Mouse (Mus musculus) MEL (cell line): ENCODE measurements around the gene Gabrr3. TPM values are rescaled to one million over a fixed set of nuclear protein-coding genes. Genes with fewer than 3 reads are reported as not detected.

ENCODE experiments used
- DNase-seq: peaks from one replicate; pipeline ENCODE4 v3.0.0; 2011; ENCODE audit warnings: low read depth, low spot score
- H3K27ac ChIP-seq: 2 replicates; pipeline ENCODE4 v1.5.1; 2012; ENCODE audit warnings: low read depth, mild to moderate bottlenecking, control low read depth, low read length, moderate library complexity; ENCODE audit not compliant: control insufficient read depth
- H3K27me3 ChIP-seq, 2 experiments: fragments of 150-350 bp in 1 of 2; sonication (generic) in 1 of 2; 2 replicates each; pipeline ENCODE4 v1.6.1; 2012; ENCODE audit warnings: low read length in 2 of 2, mild to moderate bottlenecking in 2 of 2, improper control_type of control experiment in 1 of 2, moderate library complexity in 1 of 2; ENCODE audit not compliant: insufficient read depth in 2 of 2, control insufficient read depth in 1 of 2
- H3K36me3 ChIP-seq, 2 experiments: 2 replicates each; pipeline ENCODE4 v1.6.1; 2012 to 2014; ENCODE audit warnings: low read length in 2 of 2, improper control_type of control experiment in 1 of 2, inconsistent platforms in 1 of 2, mild to moderate bottlenecking in 1 of 2; ENCODE audit not compliant: insufficient read depth in 2 of 2, control insufficient read depth in 1 of 2
- H3K4me1 ChIP-seq, 2 experiments: fragments of 150-350 bp in 1 of 2; sonication (generic) in 1 of 2; 2 replicates each; pipeline ENCODE4 v1.6.1; 2012; ENCODE audit warnings: low read length in 2 of 2, improper control_type of control experiment in 1 of 2, mild to moderate bottlenecking in 1 of 2; ENCODE audit not compliant: insufficient read depth in 2 of 2, control insufficient read depth in 1 of 2
- H3K4me3 ChIP-seq, 2 experiments: fragments of 150-350 bp in 1 of 2; sonication (generic) in 1 of 2; 2 replicates each; pipeline ENCODE4 v1.5.1; 2012; ENCODE audit warnings: low read depth in 2 of 2, low read length in 2 of 2, mild to moderate bottlenecking in 2 of 2, moderate library complexity in 2 of 2, control low read depth in 1 of 2, improper control_type of control experiment in 1 of 2; ENCODE audit not compliant: control insufficient read depth in 1 of 2, insufficient read depth in 1 of 2
- H3K79me2 ChIP-seq: 2 replicates; pipeline ENCODE4 v1.6.1; 2012; ENCODE audit warnings: mild to moderate bottlenecking, low read length, moderate library complexity; ENCODE audit not compliant: control insufficient read depth, poor library complexity, insufficient read depth
- H3K9ac ChIP-seq: 2 replicates; pipeline ENCODE4 v1.6.1; 2012; ENCODE audit warnings: low read depth, mild to moderate bottlenecking, control low read depth, low read length, moderate library complexity; ENCODE audit not compliant: control insufficient read depth, poor library complexity, severe bottlenecking
- H3K9me3 ChIP-seq: fragments of 150-350 bp; sonication (generic); replicated peaks from 2 replicates; pipeline ENCODE4 v1.6.1; 2012; ENCODE audit warnings: mild to moderate bottlenecking, low read length, improper control_type of control experiment, moderate library complexity; ENCODE audit not compliant: insufficient read depth
- CHD2 ChIP-seq: IDR thresholded peaks from 2 replicates; pipeline ENCODE4 v1.6.1; 2011; ENCODE audit warnings: low read length, improper control_type of control experiment
- CTCF ChIP-seq, 3 experiments: IDR thresholded peaks in 2 of 3; conservative IDR thresholded peaks in 1 of 3; 2 replicates each; pipeline ENCODE4 v1.5.1; 2011 to 2012; ENCODE audit warnings: low read length in 3 of 3, low read depth in 2 of 3, mild to moderate bottlenecking in 2 of 3, improper control_type of control experiment in 1 of 3, inconsistent platforms in 1 of 3, mixed read lengths in 1 of 3, moderate library complexity in 1 of 3; ENCODE audit not compliant: control insufficient read depth in 1 of 3, insufficient read depth in 1 of 3, poor library complexity in 1 of 3, severe bottlenecking in 1 of 3
- E2F4 ChIP-seq: IDR thresholded peaks from 2 replicates; pipeline ENCODE4 v1.6.1; 2011; ENCODE audit warnings: low read depth, low read length, improper control_type of control experiment, borderline replicate concordance
- ELF1 ChIP-seq: IDR thresholded peaks from 2 replicates; pipeline ENCODE4 v1.6.1; 2014; ENCODE audit warnings: low read depth, mild to moderate bottlenecking, inconsistent platforms, low read length, improper control_type of control experiment, moderate library complexity
- EP300 ChIP-seq, 2 experiments: IDR thresholded peaks; 2 replicates each; pipeline ENCODE4 v1.6.1; 2011; ENCODE audit warnings: improper control_type of control experiment in 2 of 2, low read length in 2 of 2, low read depth in 1 of 2, mild to moderate bottlenecking in 1 of 2
- GABPA ChIP-seq: IDR thresholded peaks from 2 replicates; pipeline ENCODE4 v1.6.1; 2012; ENCODE audit warnings: low read depth, mild to moderate bottlenecking, inconsistent platforms, low read length, improper control_type of control experiment, moderate library complexity
- GATA1 ChIP-seq: IDR thresholded peaks from 2 replicates; pipeline ENCODE4 v1.6.1; 2011; ENCODE audit warnings: low read depth, low read length, improper control_type of control experiment
- HCFC1 ChIP-seq: IDR thresholded peaks from 2 replicates; pipeline ENCODE4 v1.6.1; 2012; ENCODE audit warnings: low read depth, mild to moderate bottlenecking, inconsistent platforms, low read length, improper control_type of control experiment, moderate library complexity
- JUND ChIP-seq: IDR thresholded peaks from 2 replicates; pipeline ENCODE4 v1.6.1; 2011; ENCODE audit warnings: low read depth, mild to moderate bottlenecking, improper control_type of control experiment, low read length
- KAT2A ChIP-seq: conservative IDR thresholded peaks from 2 replicates; pipeline ENCODE4 v1.6.1; 2012; ENCODE audit warnings: low read depth, low read length, improper control_type of control experiment, inconsistent platforms
- MAFK ChIP-seq: IDR thresholded peaks from 2 replicates; pipeline ENCODE4 v1.6.1; 2011; ENCODE audit warnings: low read depth, mild to moderate bottlenecking, low read length, improper control_type of control experiment, borderline replicate concordance
- MAX ChIP-seq: IDR thresholded peaks from 2 replicates; pipeline ENCODE4 v1.6.1; 2011; ENCODE audit warnings: low read length, improper control_type of control experiment
- MAZ ChIP-seq: IDR thresholded peaks from 2 replicates; pipeline ENCODE4 v1.6.1; 2012; ENCODE audit warnings: low read depth, mild to moderate bottlenecking, inconsistent platforms, low read length, improper control_type of control experiment
- MEF2A ChIP-seq: IDR thresholded peaks from 2 replicates; pipeline ENCODE4 v1.6.1; 2014; ENCODE audit warnings: low read depth, mild to moderate bottlenecking, inconsistent platforms, low read length, improper control_type of control experiment; ENCODE audit not compliant: poor library complexity, insufficient replicate concordance, severe bottlenecking; ENCODE audit errors: extremely low read depth
- MXI1 ChIP-seq: IDR thresholded peaks from 2 replicates; pipeline ENCODE4 v1.6.1; 2011; ENCODE audit warnings: mild to moderate bottlenecking, low read depth, low read length, improper control_type of control experiment
- MYB ChIP-seq: IDR thresholded peaks from 2 replicates; pipeline ENCODE4 v1.6.1; 2011; ENCODE audit warnings: mild to moderate bottlenecking, low read depth, low read length, improper control_type of control experiment
- NELFE ChIP-seq: IDR thresholded peaks from 2 replicates; pipeline ENCODE4 v1.6.1; 2011; ENCODE audit warnings: low read depth, low read length, improper control_type of control experiment
- NRF1 ChIP-seq: IDR thresholded peaks from 2 replicates; pipeline ENCODE4 v1.6.1; 2014; ENCODE audit warnings: low read depth, mild to moderate bottlenecking, inconsistent platforms, low read length, improper control_type of control experiment, moderate library complexity; ENCODE audit not compliant: poor library complexity, insufficient read depth, severe bottlenecking
- POLR2A ChIP-seq, 2 experiments: IDR thresholded peaks; 2 replicates each; pipeline ENCODE4 v1.6.1; 2011 to 2012; ENCODE audit warnings: low read length in 2 of 2, mild to moderate bottlenecking in 2 of 2, control low read depth in 1 of 2, improper control_type of control experiment in 1 of 2, low read depth in 1 of 2, moderate library complexity in 1 of 2; ENCODE audit not compliant: control insufficient read depth in 1 of 2, insufficient read depth in 1 of 2, poor library complexity in 1 of 2
- POLR2AphosphoS2 ChIP-seq: IDR thresholded peaks from 2 replicates; pipeline ENCODE4 v1.6.1; 2011; ENCODE audit warnings: low read length, improper control_type of control experiment
- RAD21 ChIP-seq: IDR thresholded peaks from 2 replicates; pipeline ENCODE4 v1.6.1; 2011; ENCODE audit warnings: mild to moderate bottlenecking, low read depth, low read length, improper control_type of control experiment
- SIN3A ChIP-seq: IDR thresholded peaks from 2 replicates; pipeline ENCODE4 v1.6.1; 2012; ENCODE audit warnings: low read length, improper control_type of control experiment, inconsistent platforms
- SMC3 ChIP-seq: IDR thresholded peaks from 2 replicates; pipeline ENCODE4 v1.6.1; 2011; ENCODE audit warnings: low read depth, low read length, improper control_type of control experiment
- TAL1 ChIP-seq: IDR thresholded peaks from 2 replicates; pipeline ENCODE4 v1.6.1; 2012; ENCODE audit warnings: mild to moderate bottlenecking, inconsistent platforms, low read length, moderate library complexity, mixed read lengths
- TCF12 ChIP-seq: IDR thresholded peaks from 2 replicates; pipeline ENCODE4 v1.6.1; 2014; ENCODE audit warnings: low read depth, mild to moderate bottlenecking, inconsistent platforms, low read length, improper control_type of control experiment, moderate library complexity
- UBTF ChIP-seq: IDR thresholded peaks from 2 replicates; pipeline ENCODE4 v1.6.1; 2012; ENCODE audit warnings: low read depth, mild to moderate bottlenecking, inconsistent platforms, low read length, improper control_type of control experiment, moderate library complexity, borderline replicate concordance; ENCODE audit not compliant: insufficient read depth
- USF1 ChIP-seq: IDR thresholded peaks from 2 replicates; pipeline ENCODE4 v1.6.1; 2014; ENCODE audit warnings: low read depth, mild to moderate bottlenecking, inconsistent platforms, low read length, improper control_type of control experiment, moderate library complexity
- USF2 ChIP-seq, 2 experiments: IDR thresholded peaks; 2 replicates each; pipeline ENCODE4 v1.6.1; 2011 to 2012; ENCODE audit warnings: improper control_type of control experiment in 2 of 2, low read length in 2 of 2, borderline replicate concordance in 1 of 2, inconsistent platforms in 1 of 2, low read depth in 1 of 2, mild to moderate bottlenecking in 1 of 2; ENCODE audit not compliant: insufficient read depth in 1 of 2
- ZC3H11A ChIP-seq: IDR thresholded peaks from 2 replicates; pipeline ENCODE4 v1.6.1; 2012; ENCODE audit warnings: low read depth, mild to moderate bottlenecking, inconsistent platforms, low read length, improper control_type of control experiment
- ZKSCAN1 ChIP-seq: IDR thresholded peaks from 2 replicates; pipeline ENCODE4 v1.6.1; 2012; ENCODE audit warnings: low read depth, mild to moderate bottlenecking, inconsistent platforms, low read length, improper control_type of control experiment, moderate library complexity
- ZMIZ1 ChIP-seq: IDR thresholded peaks from 2 replicates; pipeline ENCODE4 v1.6.1; 2012; ENCODE audit warnings: low read depth, mild to moderate bottlenecking, inconsistent platforms, low read length, improper control_type of control experiment, moderate library complexity
- ZNF384 ChIP-seq: IDR thresholded peaks from 2 replicates; pipeline ENCODE4 v1.6.1; 2012; ENCODE audit warnings: low read depth, mild to moderate bottlenecking, inconsistent platforms, low read length, improper control_type of control experiment
- polyA plus RNA-seq, 2 experiments: library from polyadenylated mRNA; stranded (reverse) in 1 of 2; unstranded in 1 of 2; fragments of >175 nt in 1 of 2; fragments of >200 nt in 1 of 2; gene quantifications; 2 replicates each; pipeline versions ENCODE4 v1.2.1 to v1.2.4; 2012; ENCODE audit warnings: low replicate concordance in 2 of 2, low read depth in 1 of 2; ENCODE audit not compliant: insufficient read length in 2 of 2, insufficient read depth in 1 of 2, missing spikeins in 1 of 2
- total RNA-seq: library from RNA; depleted of rRNA; stranded (reverse); fragments of 300-350 nt; gene quantifications from 2 replicates; pipeline ENCODE4 v1.2.3, GENCODE M21; 2012

Gene Gabrr3
- total and polyA plus RNA-seq, 3 experiments = not detected

DNA sequence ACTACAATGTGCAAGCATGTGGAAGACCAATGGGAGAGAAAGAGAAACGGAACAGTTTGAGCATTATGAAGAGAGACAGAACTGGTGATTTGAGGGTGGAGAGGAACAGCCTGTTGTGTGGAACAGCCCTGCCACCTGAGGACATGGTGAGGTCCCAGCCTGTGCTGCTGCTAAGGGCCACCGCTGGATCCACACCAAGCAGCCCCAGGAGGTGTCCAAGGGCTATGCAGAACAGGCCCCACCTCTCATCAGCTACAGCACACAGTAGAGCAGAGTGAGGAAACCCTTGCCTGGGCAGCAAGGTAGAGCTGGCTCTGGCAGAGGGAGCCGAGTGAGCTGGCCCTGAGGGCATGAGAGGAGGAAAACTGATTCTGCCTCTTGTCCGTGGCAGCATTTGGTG is 5.1 kb upstream of the Gabrr3 start:
- no peak overlapping the region for H3K27ac ChIP-seq

DNA sequence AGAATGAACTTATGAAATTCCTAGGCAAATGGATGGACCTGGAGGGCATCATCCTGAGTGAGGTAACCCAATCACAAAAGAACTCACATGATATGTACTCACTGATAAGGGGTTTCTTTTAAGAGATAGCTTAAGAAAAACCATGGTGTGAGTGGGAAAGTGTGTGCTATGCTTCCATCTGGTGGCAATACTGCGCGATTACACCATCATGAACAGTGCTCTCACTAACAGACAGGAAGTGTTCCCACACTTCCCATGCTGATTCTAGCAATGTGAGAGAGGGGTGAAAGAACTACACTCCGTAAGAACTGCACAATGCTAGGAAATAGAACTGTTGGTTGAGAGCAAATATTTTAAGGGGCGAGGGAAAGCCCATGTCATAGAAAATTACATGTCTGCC is 3.4 kb upstream of the Gabrr3 start:
- TF ChIP-seq CHD2 = no peak
- no peak for TF ChIP-seq NRF1
- peak; percentile 38 to 75 (median 44); a peak in 5 of 6 replicates for TF ChIP-seq CTCF (IDR thresholded peaks at IDR 0.05 in 2 of 3, conservative IDR thresholded peaks at IDR 0.05 in 1 of 3; ENCODE audit: control insufficient read depth in 1 of 3, insufficient read depth in 1 of 3, low read depth in 2 of 3, low read length in 3 of 3, poor library complexity in 1 of 3, severe bottlenecking in 1 of 3)
- TF ChIP-seq USF2 (IDR thresholded peaks at IDR 0.05; ENCODE audit: borderline replicate concordance in 1 of 2, insufficient read depth in 1 of 2, low read depth in 1 of 2, low read length in 2 of 2) = no peak
- no peak for TF ChIP-seq HCFC1
- TF ChIP-seq ZKSCAN1 = no peak
- TF ChIP-seq RAD21 = peak; percentile 84
- no peak for TF ChIP-seq MEF2A
- TF ChIP-seq TCF12 = no peak
- TF ChIP-seq MAFK = no peak
- no peak for TF ChIP-seq KAT2A
- no peak for TF ChIP-seq USF1
- TF ChIP-seq GATA1 = peak; percentile 61; the same call in 1 of the 2 replicates
- TF ChIP-seq SMC3 = peak; percentile 84
- TF ChIP-seq POLR2A (IDR thresholded peaks at IDR 0.05; ENCODE audit: control insufficient read depth in 1 of 2, insufficient read depth in 1 of 2, low read depth in 1 of 2, low read length in 2 of 2, poor library complexity in 1 of 2) = no peak
- no peak for TF ChIP-seq JUND
- no peak for TF ChIP-seq NELFE
- no peak for TF ChIP-seq MYB
- TF ChIP-seq MXI1 = no peak
- no peak for TF ChIP-seq TAL1
- TF ChIP-seq ZC3H11A = peak; percentile 89
- TF ChIP-seq GABPA = no peak
- TF ChIP-seq SIN3A = no peak
- TF ChIP-seq MAZ = no peak
- no peak for TF ChIP-seq EP300 (IDR thresholded peaks at IDR 0.05; ENCODE audit: low read depth in 1 of 2, low read length in 2 of 2)
- 0 out of 2 replicates have a peak, but pooled peaks have one; percentile 35 for TF ChIP-seq ELF1
- TF ChIP-seq POLR2AphosphoS2 = no peak
- no peak for TF ChIP-seq ZMIZ1
- TF ChIP-seq ZNF384 = no peak
- TF ChIP-seq, all 39 proteins: peak for 6
- DNase-seq = peak; percentile 74

More for the DNA sequence above, 5.1 kb upstream of the Gabrr3 start:
- Histone ChIP-seq H3K36me3 (no peaks in the 10 kb centered on the region; a peak in 1 of 4 replicates), H3K27me3 (no peaks in the 10 kb centered on the region), H3K9ac (no peak overlapping the region), H3K4me3 (no peak overlapping the region), H3K79me2 (no peaks in the 10 kb centered on the region), H3K9me3 (no peaks in the 10 kb centered on the region), H3K4me1 (peaks cover 0 to 4% of the 10 kb centered on the region in 2 experiments; a peak in 1 of 4 replicates)
- DNase-seq = no peak
- TF ChIP-seq MAX = no peak
- TF ChIP-seq ZC3H11A = no peak
- no peak for TF ChIP-seq NELFE
- no peak for TF ChIP-seq E2F4
- TF ChIP-seq UBTF = no peak
- TF ChIP-seq EP300 (IDR thresholded peaks at IDR 0.05; ENCODE audit: low read depth in 1 of 2, low read length in 2 of 2) = no peak

More for the DNA sequence above, 3.4 kb upstream of the Gabrr3 start:
- Histone ChIP-seq H3K9ac (no peak overlapping the region), H3K9me3 (no peaks in the 10 kb centered on the region), H3K27ac (no peak overlapping the region), H3K36me3 (no peaks in the 10 kb centered on the region; a peak in 1 of 4 replicates), H3K79me2 (no peaks in the 10 kb centered on the region), H3K27me3 (no peaks in the 10 kb centered on the region), H3K4me3 (no peak overlapping the region), H3K4me1 (peaks cover 0 to 4% of the 10 kb centered on the region in 2 experiments; a peak in 1 of 4 replicates)
